Mouse (Mus musculus) adrenal gland, adult 2 months (tissue): ENCODE measurements around the gene Setdb1. TPM values are rescaled to one million over a fixed set of nuclear protein-coding genes. Genes with fewer than 3 reads are reported as not detected.

Experiments
- polyA plus RNA-seq: library from polyadenylated mRNA; depleted of rRNA; stranded (reverse); fragments of >200 nt; gene quantifications from 2 replicates; pipeline ENCODE4 v1.2.3, GENCODE M21; 2012; rRNA removed
- total RNA-seq, 2 experiments: library from RNA; stranded (reverse); gene quantifications; 2 replicates each; pipeline ENCODE4 v1.2.3; 2021

Setdb1 gene
- total and polyA plus RNA-seq, 3 experiments: 7.6 to 21.7 (median 20.7) TPM

Other genes starting within 250 kb of the Setdb1 start
- gene Vps72, start 246.2 kb downstream of the Setdb1 start, total RNA-seq: 10 to 100 TPM; 52.4 to 64.0 TPM
- 82.4 and 83.0 TPM in 2 replicates for gene Vps72, start 246.2 kb downstream of the Setdb1 start, polyA plus RNA-seq
- under 1 TPM; 0.48 to 0.52 TPM for gene Tmod4, start 232.7 kb downstream of the Setdb1 start, total RNA-seq
- 0.17 and 0.30 TPM in 2 replicates for gene Tmod4, start 232.7 kb downstream of the Setdb1 start, polyA plus RNA-seq
- gene Scnm1, start 223.2 kb downstream of the Setdb1 start, total RNA-seq: 10 to 100 TPM; 33.4 to 37.0 TPM
- gene Scnm1, start 223.2 kb downstream of the Setdb1 start, polyA plus RNA-seq: 17.6 and 18.6 TPM in 2 replicates
- gene Lysmd1, start 223.1 kb downstream of the Setdb1 start, total RNA-seq: 1 to 10 TPM; 7.1 to 9.0 TPM
- 3.7 and 4.7 TPM in 2 replicates for gene Lysmd1, start 223.1 kb downstream of the Setdb1 start, polyA plus RNA-seq
- 1 to 10 TPM; 2.0 to 2.2 TPM for gene Tnfaip8l2, start 214.8 kb downstream of the Setdb1 start, total RNA-seq
- 3.7 and 4.9 TPM in 2 replicates for gene Tnfaip8l2, start 214.8 kb downstream of the Setdb1 start, polyA plus RNA-seq
- 1 to 10 TPM; 2.6 to 3.8 TPM for gene Sema6c, start 196.7 kb downstream of the Setdb1 start, total RNA-seq
- gene Sema6c, start 196.7 kb downstream of the Setdb1 start, polyA plus RNA-seq: 8.6 and 12.4 TPM in 2 replicates
- 10 to 100 TPM; 19.0 to 21.1 TPM for gene Gabpb2, start 139.3 kb downstream of the Setdb1 start, total RNA-seq
- 4.0 and 4.5 TPM in 2 replicates for gene Gabpb2, start 139.3 kb downstream of the Setdb1 start, polyA plus RNA-seq
- 100 to 1,000 TPM in 1 of 2 experiments, 10 to 100 TPM in 1; 89.7 to 102 TPM for gene Cdc42se1, start 128.5 kb downstream of the Setdb1 start, total RNA-seq
- 46.1 and 53.0 TPM in 2 replicates for gene Cdc42se1, start 128.5 kb downstream of the Setdb1 start, polyA plus RNA-seq
- 1 to 10 TPM; 8.0 to 8.7 TPM for gene Mllt11, start 125.0 kb downstream of the Setdb1 start, total RNA-seq
- gene Mllt11, start 125.0 kb downstream of the Setdb1 start, polyA plus RNA-seq: 7.2 and 9.2 TPM in 2 replicates
- gene Gm128, start 115.6 kb downstream of the Setdb1 start, total RNA-seq: under 1 TPM in 1 of 2 experiments, not detected in 1; 0.21 TPM
- gene Gm128, start 115.6 kb downstream of the Setdb1 start, polyA plus RNA-seq: 0.20 and 0.22 TPM in 2 replicates
- not detected for gene Bnipl, start 106.0 kb downstream of the Setdb1 start, total RNA-seq
- gene Bnipl, start 106.0 kb downstream of the Setdb1 start, polyA plus RNA-seq: not detected in 2 replicates
- 100 to 1,000 TPM; 131 to 139 TPM for gene Mindy1, start 75.9 kb downstream of the Setdb1 start, total RNA-seq
- gene Mindy1, start 75.9 kb downstream of the Setdb1 start, polyA plus RNA-seq: 209 and 296 TPM in 2 replicates
- 10 to 100 TPM; 26.3 to 31.1 TPM for gene Prune1, start 75.1 kb downstream of the Setdb1 start, total RNA-seq
- 14.1 and 15.4 TPM in 2 replicates for gene Prune1, start 75.1 kb downstream of the Setdb1 start, polyA plus RNA-seq
- gene Anxa9, start 50.0 kb downstream of the Setdb1 start, total RNA-seq: 1 to 10 TPM; 1.2 to 2.5 TPM
- gene Anxa9, start 50.0 kb downstream of the Setdb1 start, polyA plus RNA-seq: 0.88 and 1.3 TPM in 2 replicates
- 100 to 1,000 TPM; 224 to 263 TPM for gene Cers2, start 42.4 kb downstream of the Setdb1 start, total RNA-seq
- 78.7 and 99.1 TPM in 2 replicates for gene Cers2, start 42.4 kb downstream of the Setdb1 start, polyA plus RNA-seq
- not detected for gene 4930558C23Rik, start 45.6 kb upstream of the Setdb1 start, total RNA-seq
- gene 4930558C23Rik, start 45.6 kb upstream of the Setdb1 start, polyA plus RNA-seq: not detected in 2 replicates
- gene Arnt, start 77.2 kb upstream of the Setdb1 start, total RNA-seq: 10 to 100 TPM; 52.6 to 63.4 TPM
- 49.3 and 53.9 TPM in 2 replicates for gene Arnt, start 77.2 kb upstream of the Setdb1 start, polyA plus RNA-seq
- gene Ctsk, start 142.1 kb upstream of the Setdb1 start, total RNA-seq: 1 to 10 TPM; 4.4 to 5.0 TPM
- 0.48 and 0.86 TPM in 2 replicates for gene Ctsk, start 142.1 kb upstream of the Setdb1 start, polyA plus RNA-seq
- gene Ctss, start 169.6 kb upstream of the Setdb1 start, total RNA-seq: 10 to 100 TPM; 51.8 to 57.1 TPM
- 5.5 and 8.0 TPM in 2 replicates for gene Ctss, start 169.6 kb upstream of the Setdb1 start, polyA plus RNA-seq
- not detected for gene Hormad1, start 202.5 kb upstream of the Setdb1 start, total RNA-seq
- not detected in 2 replicates for gene Hormad1, start 202.5 kb upstream of the Setdb1 start, polyA plus RNA-seq
- gene Golph3l, start 231.7 kb upstream of the Setdb1 start, total RNA-seq: 10 to 100 TPM; 39.3 to 52.5 TPM
- gene Golph3l, start 231.7 kb upstream of the Setdb1 start, polyA plus RNA-seq: 2.1 and 2.3 TPM in 2 replicates